Mouse (Mus musculus) c-Kit-positive CD71-negative TER-119-negative erythroid progenitor cells, embryonic 14.5 days (primary cell): Measurements from ENCODE around the gene Mgst3.

Experiments
- DNase-seq: peaks from one replicate; pipeline ENCODE4 v3.0.0-alpha.2; 2013; ENCODE audit warnings: low read depth

Gene Mgst3

DNA sequence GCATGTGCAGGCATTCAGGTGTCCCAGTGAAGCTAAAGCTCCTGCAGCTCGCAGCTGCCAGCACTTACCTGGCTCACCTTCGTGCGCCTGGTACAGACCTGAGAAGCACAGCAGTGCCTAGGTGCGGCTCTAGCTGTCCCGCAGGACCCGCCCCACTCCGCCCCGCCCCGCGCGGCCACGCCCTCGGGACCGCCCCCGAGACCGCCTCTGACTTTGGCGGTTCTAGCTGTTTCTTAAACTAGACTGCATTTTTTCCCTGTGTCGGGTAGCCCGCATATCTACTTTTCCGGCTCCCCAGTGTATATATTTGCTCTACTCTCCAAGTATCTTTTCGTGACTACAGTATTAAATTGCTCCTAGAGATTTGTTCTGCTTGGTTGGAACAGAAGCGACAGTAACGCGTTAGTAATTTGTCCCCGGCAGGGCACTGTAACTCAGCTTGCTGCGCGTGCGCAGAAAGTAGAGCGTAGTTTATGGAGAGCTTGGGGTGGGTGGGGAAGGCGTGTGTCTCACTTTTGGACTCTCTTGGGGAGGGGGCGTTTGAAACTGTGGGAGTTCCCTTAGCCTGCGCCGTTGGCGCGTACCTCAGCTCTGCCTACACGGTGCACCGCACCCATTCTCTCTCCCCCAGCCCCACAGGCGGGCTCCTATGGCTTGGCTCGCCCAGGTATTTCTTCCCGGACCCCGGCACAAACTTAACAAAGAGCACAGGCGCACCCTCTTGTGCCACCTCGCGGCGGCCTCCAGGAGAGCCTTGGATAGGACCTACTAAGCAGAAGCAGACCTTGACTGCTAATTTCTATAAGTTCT is at the start of gene Mgst3:
Mgst3 (minus strand) TSS at position 159 of the 810 bp plus-strand sequence.
- DNase-seq = peak; percentile 97

DNA sequence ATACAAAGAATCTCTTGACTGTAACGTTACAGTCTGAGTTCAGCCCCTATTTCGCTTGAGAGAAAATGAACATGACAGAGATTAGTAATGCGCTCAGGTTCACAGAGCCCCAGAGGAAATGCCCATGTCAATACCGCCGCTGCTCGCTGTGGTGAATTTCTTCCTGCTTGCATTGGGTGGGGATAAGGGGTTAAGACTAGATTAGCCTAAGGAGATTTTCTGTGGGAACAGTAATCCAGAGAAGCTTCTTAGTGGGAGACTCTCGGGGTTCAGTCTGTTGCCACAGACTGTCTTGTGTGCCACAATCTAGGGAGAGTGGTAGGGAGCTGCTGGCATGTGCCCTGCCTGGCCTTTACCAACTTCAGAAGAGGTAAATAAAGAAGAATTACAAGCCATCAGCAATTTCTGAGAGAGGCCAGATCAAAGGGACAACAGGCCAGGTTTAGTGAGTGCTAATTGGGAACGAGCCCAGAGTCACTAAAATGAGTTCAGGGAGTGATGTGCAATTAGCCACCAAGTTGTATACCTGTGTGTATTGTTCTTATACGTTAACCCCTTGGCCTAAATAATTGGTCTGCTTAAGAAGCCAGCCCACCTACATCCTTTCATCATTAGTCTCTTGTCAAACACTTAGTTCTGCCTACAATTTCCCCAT is 44.7 kb upstream of the Mgst3 start:
- DNase-seq = no peak

DNA sequence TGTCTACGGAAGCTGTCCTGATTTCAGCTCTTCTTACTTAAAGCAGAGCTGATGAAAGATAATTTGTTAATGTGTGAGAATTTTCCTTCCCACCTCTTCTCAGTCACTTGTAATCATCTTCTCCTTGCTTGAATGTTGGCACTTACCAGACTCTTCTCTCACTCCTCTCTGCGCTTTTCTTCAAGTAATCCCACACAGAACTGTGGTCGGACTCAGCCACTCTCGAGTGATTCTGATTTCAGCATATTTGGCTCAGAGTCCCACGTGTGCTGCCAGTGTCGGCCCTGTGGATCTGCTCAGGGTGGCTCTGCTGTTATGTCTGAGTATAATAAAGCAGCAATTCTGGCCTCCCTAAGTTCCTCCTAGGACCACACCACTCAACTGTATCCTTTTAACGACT is 43.5 kb upstream of the Mgst3 start:
- no peak for DNase-seq

DNA sequence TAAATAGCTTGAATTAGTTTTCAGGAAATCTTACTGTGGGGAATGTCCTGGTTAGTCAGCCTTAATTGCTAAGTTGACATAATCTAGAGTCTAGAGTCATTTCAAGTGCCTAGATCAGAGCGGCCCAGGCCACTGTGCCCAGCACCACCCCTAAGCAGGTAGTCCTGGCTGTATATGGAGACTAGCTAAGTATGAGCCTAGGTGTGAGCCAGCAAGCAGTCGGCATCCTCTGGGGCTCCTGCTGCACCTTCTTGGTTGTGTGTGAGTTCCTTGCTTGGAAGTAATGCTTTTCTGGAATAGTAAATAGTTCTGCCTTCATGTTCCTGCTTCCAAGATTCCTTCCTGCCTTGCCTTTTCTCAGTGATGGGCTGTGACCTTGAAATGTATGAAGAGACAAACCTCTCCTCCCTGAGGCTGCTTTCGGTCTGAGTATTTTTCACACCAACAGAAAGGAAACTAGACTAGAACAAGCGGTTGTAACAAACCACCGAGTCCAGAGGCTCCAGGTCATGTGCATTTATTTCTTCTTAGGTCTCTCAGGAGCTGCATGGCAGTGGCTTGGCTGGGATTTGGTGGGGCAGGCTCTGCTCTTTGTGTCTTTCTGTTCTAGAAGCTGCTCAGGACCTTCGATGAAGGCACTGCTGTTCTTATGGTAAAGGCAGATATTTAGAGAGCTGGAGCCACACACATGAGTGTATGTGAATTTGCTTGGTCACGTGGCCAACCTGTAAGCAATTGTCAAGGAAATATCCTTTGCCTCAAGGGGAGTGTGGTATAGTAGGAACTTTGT is 42.7 kb upstream of the Mgst3 start:
- no peak for DNase-seq

DNA sequence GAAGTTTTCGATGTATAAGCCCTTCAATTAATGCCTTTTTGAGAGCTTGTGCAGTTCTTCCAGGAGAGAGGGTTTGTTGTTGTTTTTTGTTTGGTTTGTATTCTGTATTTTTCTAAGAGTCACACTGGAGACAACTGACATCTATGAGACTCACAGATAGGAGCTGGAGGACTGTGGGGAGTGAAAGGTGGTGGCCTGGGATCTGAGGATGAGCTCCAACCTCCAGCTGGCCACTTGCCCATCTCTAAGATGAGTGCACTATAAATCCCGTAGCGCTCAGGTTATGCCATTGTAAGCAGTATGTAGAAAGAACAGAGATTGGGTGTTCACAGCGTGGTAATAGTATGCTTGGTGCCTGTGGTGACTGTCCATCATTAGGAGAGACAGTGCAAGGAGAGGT is 41.3 kb upstream of the Mgst3 start:
- DNase-seq = no peak

DNA sequence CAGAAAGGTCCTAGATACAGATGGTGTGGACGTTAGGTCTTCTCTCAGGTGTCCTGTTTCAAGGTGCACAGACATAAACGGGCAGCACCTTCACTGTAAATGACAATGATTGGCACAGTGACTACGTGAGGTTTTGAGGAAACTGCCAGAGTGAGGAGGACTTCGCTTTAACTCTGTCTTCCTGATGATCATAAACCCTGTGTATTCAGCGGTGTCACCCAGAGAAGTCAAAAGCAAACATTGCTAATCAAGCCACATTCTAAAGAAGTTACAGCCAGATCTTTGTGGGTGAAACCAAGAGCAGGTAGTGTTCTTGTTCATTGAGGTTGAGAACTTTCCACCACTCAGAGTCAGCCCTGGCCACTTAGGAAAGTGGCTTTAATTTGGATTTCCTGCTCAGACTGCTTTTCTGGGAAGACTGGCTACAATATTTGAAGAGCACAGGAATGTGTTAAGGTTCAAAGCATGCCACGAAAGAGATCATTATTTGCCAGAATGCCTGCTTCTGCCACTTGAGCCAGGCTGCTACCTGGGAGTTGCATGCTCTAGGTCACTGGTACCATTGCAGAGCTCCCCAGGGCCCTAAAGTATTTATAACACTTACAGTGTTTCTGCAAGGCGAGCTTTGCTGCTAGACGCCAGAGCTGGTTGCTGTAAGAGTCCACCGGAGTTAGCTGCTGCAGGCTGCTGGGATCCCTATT is 37.5 kb upstream of the Mgst3 start:
- DNase-seq = no peak

DNA sequence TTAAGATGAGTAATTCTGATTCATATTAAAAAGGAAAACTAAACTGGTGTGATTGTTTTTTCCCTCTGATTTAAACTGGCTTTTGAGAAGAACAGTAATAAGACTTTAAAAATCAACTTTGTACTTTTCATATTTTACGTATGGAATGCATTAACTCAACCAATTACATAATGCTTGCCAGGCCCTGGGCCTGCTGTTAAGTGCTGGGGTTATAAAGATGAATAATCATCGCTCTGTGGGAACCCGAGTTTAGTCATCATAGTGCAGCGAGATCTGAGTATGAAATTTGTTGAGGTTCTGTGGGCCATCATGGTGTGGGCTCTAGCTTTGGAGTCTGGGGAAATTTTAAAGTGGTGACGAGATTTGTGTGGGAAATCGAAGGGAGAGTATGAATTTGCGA is 33.0 kb upstream of the Mgst3 start:
- DNase-seq = no peak

DNA sequence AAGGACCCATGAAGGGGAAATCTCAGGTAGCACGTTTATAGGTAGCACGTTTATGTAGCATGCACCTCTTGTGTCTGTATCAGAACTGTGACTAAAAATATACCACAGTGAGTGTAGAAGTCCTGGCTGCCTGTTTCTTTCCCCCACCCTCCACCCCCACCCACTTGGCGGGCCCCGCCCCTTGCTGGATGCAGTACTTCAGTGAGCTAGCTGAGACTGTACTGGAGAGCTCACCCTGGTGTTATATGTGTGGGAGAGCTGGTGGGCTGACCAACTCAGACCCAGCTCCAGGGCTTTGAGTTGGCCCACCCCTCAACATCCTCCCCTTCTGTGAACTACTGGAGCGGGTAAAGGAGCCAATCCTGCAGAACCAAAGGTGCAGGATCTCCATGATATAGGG is 31.9 kb upstream of the Mgst3 start:
- no peak for DNase-seq

DNA sequence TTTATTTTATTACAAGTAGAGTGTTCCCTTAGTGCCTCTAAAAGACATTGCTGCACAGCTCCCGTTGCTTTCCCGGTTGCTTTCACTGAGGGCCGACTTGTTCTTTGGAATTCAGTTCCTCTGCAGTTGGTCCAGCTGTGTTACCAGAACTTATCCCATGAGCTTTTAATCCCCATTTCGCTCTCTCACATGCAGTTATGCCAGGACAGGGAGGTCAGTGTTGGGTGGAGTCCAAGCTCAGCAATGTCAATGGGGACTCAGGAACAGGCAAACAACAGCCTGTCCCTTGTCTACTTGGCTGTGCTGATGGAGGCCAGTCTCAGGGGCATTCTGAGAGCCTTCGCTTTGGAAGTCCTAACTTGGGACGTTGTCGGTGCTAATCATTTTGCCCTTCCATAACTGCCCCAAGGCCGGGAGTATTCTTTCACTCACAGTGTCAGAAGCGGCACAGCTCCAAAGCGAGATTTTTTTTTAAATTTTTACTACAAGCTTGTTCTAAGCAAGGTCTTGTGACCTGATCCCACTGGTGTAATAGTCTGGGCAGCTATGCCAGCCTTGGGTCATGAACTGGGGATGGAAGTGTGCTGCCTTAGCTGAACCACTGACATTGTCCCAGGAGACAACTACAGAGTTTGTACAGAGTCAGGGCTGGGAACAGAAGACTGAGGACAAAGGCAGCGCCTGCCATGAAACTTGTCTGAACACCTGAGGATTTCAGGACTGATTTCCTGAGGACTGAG is 29.0 kb upstream of the Mgst3 start:
- DNase-seq = no peak

DNA sequence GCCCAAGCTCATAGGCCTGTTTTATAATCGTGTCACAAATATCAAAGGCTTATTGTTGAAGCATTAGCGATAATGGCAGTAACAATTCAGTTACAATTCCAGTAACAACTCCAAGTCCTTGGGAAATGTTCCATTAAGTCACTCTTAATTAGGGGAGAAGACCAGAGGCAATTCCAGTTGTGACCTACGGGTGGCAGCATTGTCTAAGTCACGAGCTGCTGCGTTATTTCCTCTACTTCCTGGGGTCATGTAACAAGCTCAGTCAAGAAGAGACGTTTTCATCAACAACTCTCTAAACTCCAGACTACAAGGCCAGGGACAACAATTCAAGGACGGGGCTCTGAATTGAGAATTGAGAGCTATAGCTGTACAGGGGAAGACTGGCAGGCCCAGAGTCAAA is 21.2 kb upstream of the Mgst3 start:
- DNase-seq = peak; percentile 63

DNA sequence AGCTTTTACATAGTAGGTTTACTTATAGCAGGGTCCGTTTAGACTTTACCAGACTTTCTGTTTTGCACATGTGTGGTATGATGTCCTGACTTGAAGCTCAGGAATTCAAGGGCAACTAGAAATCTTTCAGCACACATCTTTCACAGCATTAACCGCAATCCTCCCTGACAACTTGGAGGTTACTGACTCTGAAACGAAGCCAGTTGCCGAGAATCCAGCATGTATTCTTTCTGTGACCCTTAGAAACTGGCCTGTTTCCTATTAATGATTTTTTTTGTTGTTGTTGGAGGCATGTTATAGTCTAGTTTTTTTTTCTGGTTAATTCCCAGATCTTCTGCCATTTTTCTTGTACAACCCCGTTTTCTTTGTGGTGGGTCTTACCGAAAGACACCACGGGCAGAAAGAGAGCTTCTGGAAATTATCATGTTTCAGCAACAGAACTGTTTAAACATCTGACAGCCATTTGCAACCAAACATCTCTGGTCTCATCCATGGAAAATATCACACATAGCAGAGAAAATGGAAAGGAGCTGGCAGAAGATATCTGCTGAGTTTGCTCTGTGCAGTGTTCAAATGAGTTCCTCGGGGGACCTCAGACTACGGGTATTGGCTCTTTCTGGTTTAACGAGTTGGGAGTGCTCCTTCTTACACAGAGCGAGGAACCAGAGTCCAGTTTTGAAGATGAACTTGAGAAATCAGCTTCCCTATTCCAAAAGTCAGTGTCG is 18.5 kb upstream of the Mgst3 start:
- DNase-seq = no peak

DNA sequence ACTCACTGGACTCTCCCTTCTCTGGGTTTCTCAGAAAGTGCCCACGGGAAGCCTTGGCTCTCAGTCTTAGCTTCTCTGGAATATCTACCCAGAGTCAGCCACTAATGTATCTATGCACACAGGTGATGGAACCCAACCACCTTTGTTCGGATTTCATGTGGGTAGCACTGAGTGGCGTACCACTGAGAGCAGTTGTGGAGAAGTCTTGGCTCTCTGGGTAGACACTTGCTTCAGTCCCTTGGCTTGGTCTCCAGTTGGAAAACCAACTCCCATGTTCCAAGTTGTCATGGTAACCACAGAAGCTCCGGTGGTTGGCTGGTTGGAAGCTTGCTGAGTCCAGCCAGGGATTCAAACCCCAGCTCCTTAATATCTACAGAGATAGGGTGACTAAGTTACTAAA is 16.0 kb upstream of the Mgst3 start:
- no peak for DNase-seq

DNA sequence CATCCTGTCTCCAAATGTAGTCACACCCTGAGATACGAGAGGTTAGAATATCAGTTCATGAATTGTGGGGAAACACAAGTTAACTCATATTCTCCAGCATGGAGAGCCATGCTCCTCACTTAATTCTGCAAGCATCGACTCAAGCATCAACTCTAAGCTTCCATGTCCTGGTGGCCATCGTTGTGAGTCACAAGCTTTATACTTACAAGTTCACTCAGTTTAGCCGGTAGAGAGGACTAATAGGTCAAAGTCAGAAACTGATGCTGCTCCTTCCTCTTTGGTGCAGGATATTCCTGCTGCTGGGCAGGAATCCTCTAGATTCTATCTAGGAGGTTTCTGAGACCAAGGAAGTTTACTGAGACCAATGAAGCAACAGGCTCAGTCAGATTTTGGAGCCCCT is 11.6 kb upstream of the Mgst3 start:
- no peak for DNase-seq

DNA sequence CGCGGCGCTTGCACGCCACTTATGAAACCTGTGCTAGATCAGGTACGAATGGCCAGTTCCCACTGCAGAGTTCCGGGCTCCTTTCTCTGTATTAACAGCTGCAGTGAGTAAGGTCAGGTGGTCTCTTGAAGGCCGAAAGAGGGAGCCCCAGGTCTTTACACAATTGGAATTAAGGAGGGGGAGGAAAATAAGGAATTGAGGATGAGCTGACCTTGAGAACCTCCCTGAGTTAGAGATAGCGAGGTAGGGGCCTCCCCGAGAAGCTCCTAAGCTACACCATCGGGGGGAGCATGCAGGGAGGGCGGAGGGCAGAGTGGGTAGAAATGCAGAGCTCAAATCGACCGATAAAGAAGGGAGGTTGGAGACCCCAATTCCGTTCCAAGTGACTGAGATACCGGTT is 360 bp downstream of the Mgst3 start:
- peak; percentile 22 for DNase-seq

DNA sequence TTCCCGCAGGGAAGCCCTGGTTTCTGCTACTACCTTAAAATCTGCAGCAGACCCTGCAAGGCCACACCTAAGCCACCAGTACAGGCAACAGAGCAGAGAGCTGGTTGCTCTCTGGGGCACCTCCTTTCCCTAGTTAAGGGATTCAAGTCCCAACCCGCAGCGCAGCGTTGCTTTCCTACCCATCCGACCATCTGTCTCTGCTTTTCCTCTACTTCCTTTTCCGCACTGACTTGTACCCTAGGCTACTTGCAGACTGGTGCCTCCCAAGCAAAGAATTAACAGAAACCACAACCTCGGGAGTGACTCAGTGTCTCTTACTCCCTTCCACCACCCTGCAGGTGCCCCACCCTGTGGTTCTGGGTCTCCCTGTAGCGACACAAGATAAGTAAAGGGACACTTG is 954 bp downstream of the Mgst3 start:
- DNase-seq = peak; percentile 71

DNA sequence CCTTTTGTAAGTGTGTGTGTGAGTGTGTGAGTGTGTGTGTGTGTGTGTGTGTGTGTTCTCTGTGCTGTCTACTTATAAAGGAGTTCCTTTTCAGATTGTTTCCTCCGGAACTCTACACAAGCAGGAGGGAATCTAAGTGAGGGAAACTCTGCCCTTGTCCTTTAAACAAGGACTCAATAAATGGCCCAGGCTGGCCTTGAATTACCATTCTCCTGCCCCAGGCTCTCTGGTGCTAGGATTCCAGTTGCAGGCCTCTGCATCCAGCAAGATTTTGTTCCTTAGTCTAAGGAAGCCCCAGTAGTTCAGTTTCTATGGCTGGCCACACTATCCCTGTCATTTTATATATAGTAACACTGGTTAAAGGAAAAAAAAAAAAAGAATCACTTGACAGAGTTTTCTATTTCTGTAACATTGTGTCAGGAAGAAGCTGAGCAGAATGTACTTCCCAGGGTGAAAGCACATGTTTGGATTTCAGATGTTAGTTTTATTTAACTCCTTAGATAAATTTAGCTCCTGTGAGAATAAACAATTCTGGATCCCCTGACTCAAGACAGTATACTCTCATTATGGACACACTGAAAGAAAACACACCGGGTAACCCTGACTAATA is 1.5 kb downstream of the Mgst3 start:
- no peak for DNase-seq

DNA sequence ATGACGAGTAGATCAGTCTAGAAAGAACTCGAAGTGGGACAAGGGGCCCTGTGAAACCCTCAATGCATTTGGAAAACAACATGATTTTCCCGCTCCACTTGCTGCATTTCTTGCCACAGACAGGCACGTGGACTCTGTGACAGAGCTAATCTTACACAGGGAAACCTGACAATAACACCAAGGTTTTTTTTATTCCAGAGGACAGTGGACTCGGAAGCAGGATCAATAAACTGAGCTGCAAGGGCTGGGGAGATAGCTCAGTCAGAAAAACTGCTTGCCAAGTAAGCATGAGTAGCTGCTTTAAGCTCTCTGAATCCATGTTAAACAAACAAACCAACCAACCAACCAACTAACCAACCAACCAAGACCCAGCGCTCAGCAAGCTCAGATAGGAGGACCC is 2.4 kb downstream of the Mgst3 start:
- no peak for DNase-seq

DNA sequence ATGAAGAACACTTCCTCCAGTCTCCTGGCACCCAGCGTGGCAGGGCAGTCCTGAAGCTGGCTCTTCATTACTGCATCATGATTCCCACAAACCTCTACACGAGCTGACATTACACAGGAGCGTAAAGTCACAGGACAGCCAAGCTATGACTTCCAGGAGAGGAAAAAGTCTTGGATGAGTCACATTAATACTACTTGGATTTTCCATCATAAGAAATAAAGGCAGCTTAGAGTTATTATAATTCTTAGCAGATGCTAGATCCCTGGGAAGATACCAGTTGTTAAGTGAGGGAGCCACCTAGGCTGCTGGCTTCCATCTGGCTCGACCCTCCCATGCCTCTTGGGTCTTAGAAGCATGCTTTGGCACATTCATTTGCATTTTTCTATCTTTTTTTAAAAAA is 3.3 kb downstream of the Mgst3 start:
- DNase-seq = no peak

DNA sequence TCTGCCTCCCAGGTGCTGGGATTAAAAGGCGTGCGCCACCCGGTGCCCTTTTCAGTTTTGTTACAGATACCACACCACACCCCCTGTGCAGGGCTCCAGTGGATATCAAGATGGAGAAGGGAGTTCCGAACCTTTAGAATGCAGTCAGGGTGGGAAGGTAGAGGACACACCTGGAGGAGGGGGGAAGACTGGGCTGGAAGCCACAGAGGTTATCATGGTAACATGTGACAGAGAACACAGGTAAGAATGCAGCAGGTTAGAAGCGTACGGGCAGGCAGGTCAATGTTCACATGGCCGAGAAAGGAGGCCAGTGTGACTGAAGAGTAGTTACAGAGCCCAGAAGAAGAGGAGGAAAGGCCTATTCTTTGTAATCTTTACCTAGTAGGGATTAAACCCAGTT is 4.1 kb downstream of the Mgst3 start:
- no peak for DNase-seq

DNA sequence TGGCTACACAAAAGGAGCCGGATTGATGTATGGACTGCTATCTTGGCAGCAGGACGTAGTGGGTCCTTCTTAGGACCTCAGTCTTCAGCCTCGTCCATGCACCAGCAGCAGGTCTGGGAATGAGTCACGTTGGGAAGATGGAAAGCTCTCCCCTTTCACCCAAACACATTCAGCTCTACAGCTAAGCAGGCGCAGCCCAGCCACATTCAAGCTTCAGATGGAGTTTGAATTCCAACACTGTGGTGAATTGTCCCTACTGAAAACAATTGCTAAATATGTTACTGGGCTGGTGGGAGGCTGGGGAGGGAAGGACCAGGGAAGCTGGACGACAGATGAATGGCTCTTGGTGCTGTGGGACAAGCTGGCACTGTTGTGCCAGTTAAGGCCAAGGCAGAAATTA is 5.1 kb downstream of the Mgst3 start:
- DNase-seq = no peak

DNA sequence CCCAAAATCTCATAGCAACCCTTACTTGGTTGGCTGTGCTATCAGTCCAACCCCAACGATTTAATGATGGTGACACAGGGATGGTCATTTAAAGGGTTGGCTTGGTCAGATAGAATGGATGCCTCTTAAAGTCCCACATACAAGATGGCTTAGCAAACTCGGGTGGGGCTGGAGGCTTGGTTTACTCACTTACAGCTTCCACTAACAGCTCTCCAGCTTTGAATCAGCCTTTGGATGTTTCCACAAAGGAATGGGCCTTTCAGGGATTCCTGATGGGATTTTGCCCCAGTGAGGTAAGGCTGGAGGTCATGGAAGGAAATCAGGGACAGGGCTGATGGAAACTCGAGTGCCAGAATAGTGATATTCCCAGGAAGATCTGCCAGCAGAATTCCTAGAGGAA is 5.8 kb downstream of the Mgst3 start:
- no peak for DNase-seq
